Mouse (Mus musculus) kidney, postnatal 0 days (tissue): ENCODE data around the gene Tmem164. TPM values are rescaled to one million over a fixed set of nuclear protein-coding genes. Genes with fewer than 3 reads are reported as not detected.

Experiments
- ATAC-seq: fragments of 200-750 bp; cut with Nextera tagmentation; replicated peaks from 2 replicates; pipeline ENCODE4 v1.8.0; 2017; ENCODE audit warnings: low read depth, moderate number of reproducible peaks, moderate TSS enrichment, moderate library complexity; ENCODE audit not compliant: low FRiP score
- DNase-seq: peaks from one replicate; pipeline ENCODE4 v3.0.0-alpha.2; 2016; ENCODE audit warnings: low spot score
- H3K27ac ChIP-seq: fragments of 300-500 bp; sonication (generic); 2 replicates; pipeline ENCODE4 v1.5.1; 2014; ENCODE audit warnings: mild to moderate bottlenecking
- H3K27me3 ChIP-seq: fragments of 300-500 bp; sonication (generic); 2 replicates; pipeline ENCODE4 v1.6.1; 2014; ENCODE audit warnings: low read length, mixed read lengths; ENCODE audit not compliant: insufficient read depth
- H3K36me3 ChIP-seq: fragments of 300-500 bp; sonication (generic); 2 replicates; pipeline ENCODE4 v1.6.1; 2014; ENCODE audit warnings: low read length, mixed read lengths; ENCODE audit not compliant: insufficient read depth
- H3K4me1 ChIP-seq: fragments of 300-500 bp; sonication (generic); replicated peaks from 2 replicates; pipeline ENCODE4 v1.6.1; 2014; ENCODE audit warnings: antibody characterized with exemption, low read length, mixed read lengths; ENCODE audit not compliant: insufficient read depth
- H3K4me2 ChIP-seq: fragments of 300-500 bp; sonication (generic); 2 replicates; pipeline ENCODE4 v1.6.1; 2014; ENCODE audit warnings: mild to moderate bottlenecking, low read length, moderate library complexity, mixed read lengths
- H3K4me3 ChIP-seq: fragments of 300-500 bp; sonication (generic); replicated peaks from 2 replicates; pipeline ENCODE4 v1.5.1; 2014; ENCODE audit warnings: low read depth, low read length
- H3K9ac ChIP-seq: fragments of 300-500 bp; sonication (generic); 2 replicates; pipeline ENCODE4 v1.6.1; 2014; ENCODE audit warnings: low read depth, low read length
- H3K9me3 ChIP-seq: fragments of 300-500 bp; sonication (generic); replicated peaks from 2 replicates; pipeline ENCODE4 v1.6.1; 2016; ENCODE audit warnings: low read length, inconsistent platforms, mixed read lengths
- CTCF ChIP-seq: IDR thresholded peaks from 2 replicates; pipeline ENCODE4 v1.5.1; 2016; ENCODE audit warnings: antibody characterized with exemption, low read depth, mild to moderate bottlenecking, moderate library complexity
- WGBS: fragments of 180-500 bp; shearing (Covaris S2); extraction: QIAGEN DNeasy Blood & Tissue Kit; methylation state at CpG from one replicate; pipeline ENCODE4 v1.1.7; 2014; 5-methylcytosine and 5-hydroxymethylcytosine counted together
- polyA plus RNA-seq: library from polyadenylated mRNA; unstranded; fragments of >200 nt; fragmentation: Nextera tagmentation; extraction: Ambion mirVana; gene quantifications from 2 replicates; pipeline ENCODE4 v1.2.1, GENCODE M21; 2015

Gene Tmem164
- polyA plus RNA-seq, 1 experiment from 2014 or later: 33.0 TPM

DNA sequence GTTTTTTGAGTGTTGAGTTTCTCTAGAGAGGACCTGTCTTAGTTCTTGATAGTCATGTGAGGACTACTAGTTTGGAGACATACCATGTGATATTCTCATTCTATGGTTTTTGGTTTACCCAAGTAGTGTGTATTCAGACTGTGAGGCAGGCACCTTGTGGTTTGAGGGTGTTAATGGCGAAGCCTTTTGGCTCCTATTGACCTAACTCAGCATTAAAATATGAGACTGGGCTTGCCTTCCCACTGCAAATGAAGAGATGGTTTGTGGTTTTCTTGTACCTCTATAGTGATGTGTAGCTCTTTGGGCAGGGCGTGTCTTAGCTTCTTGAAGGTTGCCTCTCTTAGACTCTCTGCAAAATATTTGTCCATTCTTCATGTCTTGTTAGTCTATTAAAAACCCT lies 111.0 kb downstream of the Tmem164 start:
- ATAC-seq: no peak
- no peak for DNase-seq
- no peak overlapping the region for H3K4me2 ChIP-seq
- WGBS: 86% methylated on average over 2 of the region's 2 CpGs
- no peaks in the 10 kb centered on the region for H3K27me3 ChIP-seq
- no peaks in the 10 kb centered on the region for H3K9me3 ChIP-seq
- no peak overlapping the region for H3K9ac ChIP-seq
- no peak overlapping the region for H3K27ac ChIP-seq
- H3K4me1 ChIP-seq: no peaks in the 10 kb centered on the region
- H3K36me3 ChIP-seq: no peaks in the 10 kb centered on the region
- no peak for TF ChIP-seq CTCF
- no peak overlapping the region for H3K4me3 ChIP-seq

- Histone ChIP-seq H3K27ac (no peak overlapping the region), H3K9me3 (no peaks in the 10 kb centered on the region), H3K4me3 (no peak overlapping the region), H3K36me3 (no peaks in the 10 kb centered on the region), H3K9ac (no peak overlapping the region), H3K4me2 (no peak overlapping the region), H3K4me1 (no peaks in the 10 kb centered on the region), H3K27me3 (no peaks in the 10 kb centered on the region)
- ATAC-seq (no peak), DNase-seq (peak; percentile 35)
- TF ChIP-seq CTCF: no peak
- 50% methylated on average over 4 of the region's 4 CpGs for WGBS
Observed at GRCm38 (mm10) chrX:142794069-142794610, 112.9 kb downstream of the Tmem164 start.

- H3K4me2 ChIP-seq: no peak overlapping the region
- TF ChIP-seq CTCF: no peak
- DNase-seq: no peak
- H3K9me3 ChIP-seq: no peaks in the 10 kb centered on the region
- WGBS: 88% methylated on average over 3 of the region's 3 CpGs
- H3K27ac ChIP-seq: no peak overlapping the region
- H3K4me1 ChIP-seq: no peaks in the 10 kb centered on the region
- H3K27me3 ChIP-seq: no peaks in the 10 kb centered on the region
- H3K4me3 ChIP-seq: no peak overlapping the region
- no peak for ATAC-seq
- H3K9ac ChIP-seq: no peak overlapping the region
- H3K36me3 ChIP-seq: no peaks in the 10 kb centered on the region
Observed at GRCm38 (mm10) chrX:142804596-142804995, 123.4 kb downstream of the Tmem164 start.

DNA sequence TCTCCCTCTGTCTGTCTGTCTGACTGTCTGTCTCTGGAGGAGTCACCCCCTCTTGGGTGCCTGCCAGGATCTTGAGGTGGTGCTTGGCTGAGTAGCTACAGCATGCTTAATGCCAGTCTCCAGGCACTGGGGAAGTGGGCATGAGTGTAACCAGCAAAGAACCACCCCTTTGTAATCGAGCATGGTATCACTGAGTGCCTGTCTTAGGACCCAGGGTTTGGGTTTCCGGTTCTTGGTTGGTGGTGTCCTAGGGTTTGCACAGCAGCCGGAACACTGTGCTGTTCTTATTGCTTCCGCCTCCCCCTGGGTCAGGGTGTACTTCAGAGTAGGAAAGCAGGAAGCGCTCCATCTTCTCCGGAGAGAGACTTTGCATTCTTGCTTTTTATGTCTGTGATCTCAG lies 124.9 kb downstream of the Tmem164 start:
- Histone ChIP-seq H3K27ac (no peak overlapping the region), H3K4me3 (no peak overlapping the region), H3K27me3 (no peaks in the 10 kb centered on the region), H3K4me1 (no peaks in the 10 kb centered on the region), H3K4me2 (no peak overlapping the region), H3K36me3 (no peaks in the 10 kb centered on the region), H3K9ac (no peak overlapping the region), H3K9me3 (no peaks in the 10 kb centered on the region)
- 68% methylated on average over 6 of the region's 6 CpGs for WGBS
- no peak for TF ChIP-seq CTCF
- peak; percentile 24 for DNase-seq
- no peak for ATAC-seq

DNA sequence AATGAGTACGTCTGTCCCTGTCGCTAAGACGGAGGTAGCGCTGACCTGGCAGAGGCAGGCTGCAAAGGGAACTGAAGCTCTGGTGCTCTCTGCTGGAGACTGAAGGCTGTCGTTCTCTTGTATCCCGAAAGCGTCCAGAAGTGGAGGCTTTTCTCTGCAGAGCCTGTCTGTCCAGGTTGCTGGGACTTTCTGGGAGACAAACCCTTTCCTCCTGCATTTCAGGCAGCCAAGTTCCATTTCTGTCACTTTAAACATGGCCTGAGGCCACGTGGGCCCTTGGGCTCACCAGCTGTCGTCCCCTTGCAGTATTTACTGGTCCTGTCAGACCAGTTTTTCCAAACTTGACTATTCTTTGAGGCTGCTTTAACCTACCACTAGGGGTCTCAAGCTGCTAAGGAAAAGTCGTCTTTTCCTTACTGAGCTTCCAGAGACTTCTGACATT lies 125.4 kb downstream of the Tmem164 start:
- Histone ChIP-seq H3K27ac (no peak overlapping the region), H3K4me2 (no peak overlapping the region), H3K9ac (no peak overlapping the region), H3K4me1 (no peaks in the 10 kb centered on the region), H3K36me3 (no peaks in the 10 kb centered on the region), H3K4me3 (no peak overlapping the region), H3K9me3 (no peaks in the 10 kb centered on the region), H3K27me3 (no peaks in the 10 kb centered on the region)
- 44% methylated on average over 10 of the region's 10 CpGs for WGBS
- peak; percentile 65 for ATAC-seq
- peak; percentile 75 for DNase-seq
- TF ChIP-seq CTCF: peak; percentile 58

- H3K9me3 ChIP-seq: no peaks in the 10 kb centered on the region
- ATAC-seq (no peak), DNase-seq (peak; percentile 73)
- no peaks in the 10 kb centered on the region for H3K27me3 ChIP-seq
- no peak overlapping the region for H3K4me3 ChIP-seq
- H3K36me3 ChIP-seq: no peaks in the 10 kb centered on the region
- H3K27ac ChIP-seq: no peak overlapping the region
- no peaks in the 10 kb centered on the region for H3K4me1 ChIP-seq
- H3K9ac ChIP-seq: no peak overlapping the region
- no peak overlapping the region for H3K4me2 ChIP-seq
- 41% methylated on average over 9 of the region's 9 CpGs for WGBS
- peak; percentile 74 for TF ChIP-seq CTCF
Observed at GRCm38 (mm10) chrX:142808411-142808810, 127.2 kb downstream of the Tmem164 start.

- Histone ChIP-seq H3K9me3 (no peaks in the 10 kb centered on the region), H3K4me2 (no peak overlapping the region), H3K4me3 (no peak overlapping the region), H3K9ac (no peak overlapping the region), H3K27me3 (no peaks in the 10 kb centered on the region), H3K27ac (no peak overlapping the region), H3K4me1 (no peaks in the 10 kb centered on the region), H3K36me3 (no peaks in the 10 kb centered on the region)
- DNase-seq (peak; percentile 64), ATAC-seq (no peak)
- TF ChIP-seq CTCF: peak; percentile 64
- 30% methylated on average over 6 of the region's 6 CpGs for WGBS
Observed at GRCm38 (mm10) chrX:142813146-142813545, 131.9 kb downstream of the Tmem164 start.
